Mouse (Mus musculus) stomach, adult 2 months (tissue): Measurements from ENCODE around the gene Best2. TPM values are rescaled to one million over a fixed set of nuclear protein-coding genes. Genes with fewer than 3 reads are reported as not detected.

ENCODE experiments used
- polyA plus RNA-seq: library from polyadenylated mRNA; depleted of rRNA; stranded (reverse); fragments of >200 nt; gene quantifications from 2 replicates; pipeline ENCODE4 v1.2.3, GENCODE M21; 2012; rRNA removed

The Best2 gene
- not detected in 2 replicates for polyA plus RNA-seq

GRCm38 (mm10) chr8:85014431-85014830 lies at the start of gene Best2:
Best2 (minus strand) TSS chr8:85014531.

GRCm38 (mm10) chr8:85059879-85060616 lies 45.7 kb upstream of the Best2 start, which contains the start of gene Fbxw9:
Fbxw9 (plus strand) TSS chr8:85060055.

GRCm38 (mm10) chr8:85036718-85037365 lies 22.5 kb upstream of the Best2 start, which contains the start of gene Tnpo2:
Tnpo2 (plus strand) TSS chr8:85036915.

GRCm38 (mm10) chr8:85026670-85027515 lies 12.6 kb upstream of the Best2 start, which contains the start of gene Trir:
Trir (plus strand) TSS chr8:85026823.

GRCm38 (mm10) chr8:85025098-85025932 lies 11.0 kb upstream of the Best2 start, which contains the start of gene Asna1:
Asna1 (minus strand) TSS chr8:85025281.

GRCm38 (mm10) chr8:84990349-84990748 lies 24.0 kb downstream of the Best2 start, which contains the start of gene Hook2:
Hook2 (plus strand) TSS chr8:84990603.

GRCm38 (mm10) chr8:84978248-84978940 lies 35.9 kb downstream of the Best2 start, which contains the start of gene Junb:
Junb (minus strand) TSS chr8:84978718.

GRCm38 (mm10) chr8:84969241-84970134 lies 44.8 kb downstream of the Best2 start, which contains the start of the genes Gm49661, Prdx2 and Rnaseh2a:
Gm49661 (minus strand) TSS chr8:84969433.
Prdx2 (plus strand) TSS chr8:84969587.
Rnaseh2a (minus strand) TSS chr8:84969767.

Other genes starting within 250 kb of the Best2 start
- 43.0 and 44.8 TPM in 2 replicates for gene Nfix, start 214.2 kb downstream of the Best2 start, polyA plus RNA-seq
- gene Dand5, start 191.7 kb downstream of the Best2 start, polyA plus RNA-seq = 1.1 and 1.3 TPM in 2 replicates
- gene Gadd45gip1, start 183.0 kb downstream of the Best2 start, polyA plus RNA-seq = 20.5 and 114 TPM in 2 replicates
- 34.5 and 34.7 TPM in 2 replicates for gene Rad23a, start 173.9 kb downstream of the Best2 start, polyA plus RNA-seq
- 52.9 and 61.7 TPM in 2 replicates for gene Calr, start 167.6 kb downstream of the Best2 start, polyA plus RNA-seq
- 21.9 and 25.5 TPM in 2 replicates for gene Farsa, start 157.5 kb downstream of the Best2 start, polyA plus RNA-seq
- 0.08 and 0.22 TPM in 2 replicates for gene Syce2, start 142.4 kb downstream of the Best2 start, polyA plus RNA-seq
- 101 and 137 TPM in 2 replicates for gene Gcdh, start 120.6 kb downstream of the Best2 start, polyA plus RNA-seq
- 0.06 and 0.34 TPM in 2 replicates for gene Klf1, start 112.6 kb downstream of the Best2 start, polyA plus RNA-seq
- gene Dnase2a, start 106.0 kb downstream of the Best2 start, polyA plus RNA-seq = 8.6 and 9.6 TPM in 2 replicates
- 0.41 and 0.72 TPM in 2 replicates for gene Mast1, start 77.2 kb downstream of the Best2 start, polyA plus RNA-seq
- gene Rtbdn, start 67.5 kb downstream of the Best2 start, polyA plus RNA-seq = not detected in 2 replicates
- 0.89 TPM in 1 of 2 replicates, not detected in the other for gene Gm49661, start 45.1 kb downstream of the Best2 start, polyA plus RNA-seq
- gene Prdx2, start 44.9 kb downstream of the Best2 start, polyA plus RNA-seq = 79.1 and 81.4 TPM in 2 replicates
- gene Rnaseh2a, start 44.8 kb downstream of the Best2 start, polyA plus RNA-seq = 17.6 and 24.3 TPM in 2 replicates
- gene Junb, start 35.8 kb downstream of the Best2 start, polyA plus RNA-seq = 114 and 193 TPM in 2 replicates
- 14.5 and 15.1 TPM in 2 replicates for gene Hook2, start 23.9 kb downstream of the Best2 start, polyA plus RNA-seq
- gene Asna1, start 10.8 kb upstream of the Best2 start, polyA plus RNA-seq = 51.2 and 52.0 TPM in 2 replicates
- gene Trir, start 12.3 kb upstream of the Best2 start, polyA plus RNA-seq = 27.6 and 47.2 TPM in 2 replicates
- gene Tnpo2, start 22.4 kb upstream of the Best2 start, polyA plus RNA-seq = 18.8 and 27.1 TPM in 2 replicates
- gene Fbxw9, start 45.5 kb upstream of the Best2 start, polyA plus RNA-seq = 31.9 and 42.6 TPM in 2 replicates
- gene Gm5741, start 53.5 kb upstream of the Best2 start, polyA plus RNA-seq = 1.2 and 1.7 TPM in 2 replicates
- 23.1 and 46.6 TPM in 2 replicates for gene Dhps, start 57.2 kb upstream of the Best2 start, polyA plus RNA-seq
- 67.2 and 75.2 TPM in 2 replicates for gene Wdr83os, start 66.2 kb upstream of the Best2 start, polyA plus RNA-seq
- 8.4 and 11.5 TPM in 2 replicates for gene Wdr83, start 66.8 kb upstream of the Best2 start, polyA plus RNA-seq
- 21.5 and 23.4 TPM in 2 replicates for gene Man2b1, start 68.7 kb upstream of the Best2 start, polyA plus RNA-seq
- gene Zfp791, start 108.6 kb upstream of the Best2 start, polyA plus RNA-seq = 0.05 and 0.06 TPM in 2 replicates
- not detected in 2 replicates for gene Cks1brt, start 137.4 kb upstream of the Best2 start, polyA plus RNA-seq
- gene Olfr371, start 211.5 kb upstream of the Best2 start, polyA plus RNA-seq = not detected in 2 replicates